Mouse (Mus musculus): ENCODE measurements around the gene Gpr137c. TPM values are rescaled to one million over a fixed set of nuclear protein-coding genes. Genes with fewer than 3 reads are reported as not detected.
A peak's percentile ranks its signal among the peaks of the same experiment; 100 is the strongest.

The Gpr137c gene
- total and polyA plus RNA-seq, 3 experiments = 0.49 TPM; not detected in 2

DNA sequence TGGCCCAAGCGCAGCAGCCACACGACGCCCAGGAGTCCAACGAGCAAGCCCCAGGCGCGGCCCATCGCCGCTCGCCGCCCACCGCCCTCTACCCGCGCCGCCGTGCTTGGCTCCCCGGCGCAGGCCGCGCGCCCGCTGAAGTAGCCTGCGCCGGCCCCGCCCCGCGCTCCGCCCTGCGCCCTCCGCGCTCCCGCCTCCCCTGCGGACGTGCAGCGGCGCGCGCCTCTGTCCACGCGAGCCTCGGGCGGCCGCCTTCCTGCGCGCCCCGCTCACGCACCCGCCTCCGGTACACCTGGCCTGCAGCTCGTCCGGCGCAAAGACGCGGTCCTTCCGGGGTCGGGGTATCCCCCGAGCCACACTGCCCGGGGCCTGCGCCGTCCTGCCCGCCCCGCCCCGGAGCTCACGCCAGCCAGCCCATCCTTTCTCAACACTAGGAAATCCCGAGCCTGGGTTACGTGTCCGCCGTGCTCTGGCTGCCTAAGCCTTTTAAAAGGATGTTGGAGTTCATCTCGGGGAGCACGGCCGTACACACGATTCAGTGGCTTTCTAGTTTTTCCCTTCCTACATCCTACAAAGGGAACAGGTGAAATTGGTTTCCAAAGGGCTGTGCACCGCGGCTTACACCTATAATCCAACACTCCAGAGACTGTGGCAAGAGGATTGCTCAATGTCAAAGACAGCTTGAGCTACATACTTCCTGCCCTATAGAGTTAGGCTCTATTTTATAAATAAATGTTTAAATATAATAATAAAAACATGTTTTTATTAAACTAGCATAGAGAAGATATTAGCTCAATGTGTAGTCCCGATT, 99.1 kb downstream of the Gpr137c start, which contains the start of gene Ero1l:
Gene Ero1l (minus strand): TSS at position 346 of the 811 bp plus-strand sequence.
- peaks cover 66% of the 10 kb centered on the region for H3K4me1 ChIP-seq (ENCODE audit: insufficient read depth, low read depth, low read length)
- no peaks in the 10 kb centered on the region for H3K27me3 ChIP-seq (ENCODE audit: insufficient read depth, low read length)
- DNase-seq (ENCODE audit: low spot score) = peak; percentile 81
- peaks cover 14% of the 10 kb centered on the region for H3K36me3 ChIP-seq (replicated peaks)
- H3K4me3 ChIP-seq (ENCODE audit: low read depth, low read length) = peak within 1 kb of the TSS; percentile 97
- TF ChIP-seq TAL1 (conservative IDR thresholded peaks at IDR 0.05; ENCODE audit: low read depth, low read length) (no peak), POLR2AphosphoS5 (IDR thresholded peaks at IDR 0.05; ENCODE audit: insufficient replicate concordance, low read depth, low read length) (no peak), GATA2 (IDR thresholded peaks at IDR 0.05; ENCODE audit: borderline replicate concordance, low read depth, low read length) (no peak), GATA1 (IDR thresholded peaks at IDR 0.05; ENCODE audit: borderline replicate concordance, low read length) (no peak), CTCF (IDR thresholded peaks at IDR 0.05; ENCODE audit: low read depth, low read length) (no peak)
- H3K9me3 ChIP-seq (replicated peaks) = no peaks in the 10 kb centered on the region
- peak; percentile 9; the same call in 1 of the 2 replicates for ATAC-seq (ENCODE audit: extremely low read depth, insufficient number of reproducible peaks, low FRiP score, poor library complexity, severe bottlenecking)

DNA sequence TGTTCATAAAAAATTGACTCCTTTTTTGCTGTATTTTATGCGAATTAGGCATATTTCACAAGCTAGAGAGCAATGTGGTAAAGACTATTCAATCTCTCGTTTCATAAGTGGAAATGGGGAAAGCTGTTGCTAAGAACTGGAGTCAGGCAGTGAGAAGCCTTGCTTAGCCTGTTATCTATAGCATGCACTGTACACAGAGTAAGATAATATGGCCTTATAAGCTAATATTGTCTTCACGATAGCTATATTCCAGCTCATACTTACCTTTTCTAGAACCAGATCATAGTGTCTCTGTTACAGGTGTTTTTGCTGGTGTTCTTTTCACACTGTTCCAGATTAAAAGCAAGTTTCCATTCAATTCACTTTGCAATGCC, 99.7 kb downstream of the Gpr137c start:
- peak; percentile 51 for TF ChIP-seq TAL1 (conservative IDR thresholded peaks at IDR 0.05; ENCODE audit: low read depth, low read length)
- TF ChIP-seq POLR2AphosphoS5 (IDR thresholded peaks at IDR 0.05; ENCODE audit: insufficient replicate concordance, low read depth, low read length) = no peak
- no peak for TF ChIP-seq GATA1 (IDR thresholded peaks at IDR 0.05; ENCODE audit: borderline replicate concordance, low read length)
- Histone ChIP-seq H3K27me3 (ENCODE audit: insufficient read depth, low read length) (no peaks in the 10 kb centered on the region), H3K9me3 (replicated peaks) (no peaks in the 10 kb centered on the region), H3K4me1 (ENCODE audit: insufficient read depth, low read depth, low read length) (peaks cover 65% of the 10 kb centered on the region), H3K4me3 (ENCODE audit: low read depth, low read length) (peak overlapping the region; percentile 4; the same call in 1 of the 2 replicates), H3K36me3 (replicated peaks) (peaks cover 9% of the 10 kb centered on the region)
- ATAC-seq (ENCODE audit: extremely low read depth, insufficient number of reproducible peaks, low FRiP score, poor library complexity, severe bottlenecking) (no peak), DNase-seq (ENCODE audit: low spot score) (no peak)

- Histone ChIP-seq H3K4me1 (ENCODE audit: insufficient read depth, low read depth, low read length) (peaks cover 69% of the 10 kb centered on the region), H3K4me3 (ENCODE audit: low read depth, low read length) (no peak overlapping the region), H3K36me3 (replicated peaks) (peaks cover 8% of the 10 kb centered on the region), H3K27me3 (ENCODE audit: insufficient read depth, low read length) (no peaks in the 10 kb centered on the region), H3K9me3 (replicated peaks) (no peaks in the 10 kb centered on the region)
- ATAC-seq (ENCODE audit: extremely low read depth, insufficient number of reproducible peaks, low FRiP score, poor library complexity, severe bottlenecking) (no peak), DNase-seq (ENCODE audit: low spot score) (no peak)
- TF ChIP-seq GATA2 (IDR thresholded peaks at IDR 0.05; ENCODE audit: borderline replicate concordance, low read depth, low read length) (no peak), GATA1 (IDR thresholded peaks at IDR 0.05; ENCODE audit: borderline replicate concordance, low read length) (no peak), POLR2AphosphoS5 (IDR thresholded peaks at IDR 0.05; ENCODE audit: insufficient replicate concordance, low read depth, low read length) (no peak), TAL1 (conservative IDR thresholded peaks at IDR 0.05; ENCODE audit: low read depth, low read length) (no peak), CTCF (IDR thresholded peaks at IDR 0.05; ENCODE audit: low read depth, low read length) (no peak)
Measured at GRCm38 (mm10) chr14:45320111-45320510, 100.6 kb downstream of the Gpr137c start.

GRCm38 (mm10) chr14:45321067-45321466, 101.5 kb downstream of the Gpr137c start:
- H3K4me1 ChIP-seq (ENCODE audit: insufficient read depth, low read depth, low read length) = peaks cover 70% of the 10 kb centered on the region
- H3K36me3 ChIP-seq (replicated peaks) = peaks cover 2% of the 10 kb centered on the region
- no peak overlapping the region; the same call in 1 of the 2 replicates for H3K4me3 ChIP-seq (ENCODE audit: low read depth, low read length)
- H3K27me3 ChIP-seq (ENCODE audit: insufficient read depth, low read length) = no peaks in the 10 kb centered on the region
- H3K9me3 ChIP-seq (replicated peaks) = no peaks in the 10 kb centered on the region
- ATAC-seq (ENCODE audit: extremely low read depth, insufficient number of reproducible peaks, low FRiP score, poor library complexity, severe bottlenecking) (no peak), DNase-seq (ENCODE audit: low spot score) (no peak)
- no peak for TF ChIP-seq POLR2AphosphoS5 (IDR thresholded peaks at IDR 0.05; ENCODE audit: insufficient replicate concordance, low read depth, low read length)
- no peak for TF ChIP-seq TAL1 (conservative IDR thresholded peaks at IDR 0.05; ENCODE audit: low read depth, low read length)
- no peak for TF ChIP-seq GATA1 (IDR thresholded peaks at IDR 0.05; ENCODE audit: borderline replicate concordance, low read length)
- TF ChIP-seq GATA2 (IDR thresholded peaks at IDR 0.05; ENCODE audit: borderline replicate concordance, low read depth, low read length) = no peak

GRCm38 (mm10) chr14:45321622-45322021, 102.1 kb downstream of the Gpr137c start:
- peak; percentile 41 for DNase-seq (ENCODE audit: low spot score)
- TF ChIP-seq TAL1 (conservative IDR thresholded peaks at IDR 0.05; ENCODE audit: low read depth, low read length) = peak; percentile 65
- no peak for TF ChIP-seq POLR2AphosphoS5 (IDR thresholded peaks at IDR 0.05; ENCODE audit: insufficient replicate concordance, low read depth, low read length)
- Histone ChIP-seq H3K36me3 (replicated peaks) (no peaks in the 10 kb centered on the region), H3K4me1 (ENCODE audit: insufficient read depth, low read depth, low read length) (peaks cover 69% of the 10 kb centered on the region), H3K9me3 (replicated peaks) (no peaks in the 10 kb centered on the region), H3K27me3 (ENCODE audit: insufficient read depth, low read length) (no peaks in the 10 kb centered on the region), H3K4me3 (ENCODE audit: low read depth, low read length) (peak overlapping the region; percentile 37; the same call in 1 of the 2 replicates)
- peak; percentile 81 for ATAC-seq (ENCODE audit: extremely low read depth, insufficient number of reproducible peaks, low FRiP score, poor library complexity, severe bottlenecking)

- DNase-seq (ENCODE audit: low spot score) = no peak
- Histone ChIP-seq H3K36me3 (replicated peaks) (no peaks in the 10 kb centered on the region), H3K27me3 (ENCODE audit: insufficient read depth, low read length) (no peaks in the 10 kb centered on the region), H3K4me1 (ENCODE audit: insufficient read depth, low read depth, low read length) (peaks cover 71% of the 10 kb centered on the region), H3K9me3 (replicated peaks) (no peaks in the 10 kb centered on the region), H3K4me3 (ENCODE audit: low read depth, low read length) (no peak overlapping the region; the same call in 1 of the 2 replicates)
- no peak for TF ChIP-seq GATA2 (IDR thresholded peaks at IDR 0.05; ENCODE audit: borderline replicate concordance, low read depth, low read length)
- no peak for TF ChIP-seq GATA1 (IDR thresholded peaks at IDR 0.05; ENCODE audit: borderline replicate concordance, low read length)
- TF ChIP-seq TAL1 (conservative IDR thresholded peaks at IDR 0.05; ENCODE audit: low read depth, low read length) = no peak
- TF ChIP-seq POLR2AphosphoS5 (IDR thresholded peaks at IDR 0.05; ENCODE audit: insufficient replicate concordance, low read depth, low read length) = no peak
- no peak for TF ChIP-seq CTCF (IDR thresholded peaks at IDR 0.05; ENCODE audit: low read depth, low read length)
- no peak for ATAC-seq (ENCODE audit: extremely low read depth, insufficient number of reproducible peaks, low FRiP score, poor library complexity, severe bottlenecking)
Measured at GRCm38 (mm10) chr14:45322450-45322849, 102.9 kb downstream of the Gpr137c start.

All from G1E (cell line).